Mouse (Mus musculus): ENCODE measurements around the gene Omp. TPM values are rescaled to one million over a fixed set of nuclear protein-coding genes. Genes with fewer than 3 reads are reported as not detected.

Gene Omp
- polyA plus RNA-seq, 1 experiment from 2014 or later = 0.34 TPM

DNA sequence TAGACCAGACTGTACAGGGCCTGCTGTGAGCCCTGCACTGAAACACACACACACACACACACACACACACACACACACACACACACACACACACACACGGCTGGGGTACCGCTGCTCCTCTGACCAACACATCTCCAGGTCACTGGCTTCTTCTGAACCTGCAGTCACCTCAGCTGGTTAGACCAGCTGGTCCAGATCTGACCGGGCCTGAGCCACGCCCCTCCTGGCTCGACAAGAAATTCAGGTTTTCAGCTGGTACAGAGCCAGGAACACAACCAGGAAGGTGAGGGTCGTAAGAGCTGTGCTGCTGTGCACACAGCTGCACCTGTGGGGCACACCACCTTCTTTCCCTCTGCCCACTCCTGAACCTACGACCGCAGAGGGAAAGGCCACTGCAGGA is 13.2 kb upstream of the Omp start:
- no peak overlapping the region for H3K27ac ChIP-seq (ENCODE audit: low read depth, low read length)
- peaks cover 2% of the 10 kb centered on the region; the same call in 1 of the 2 replicates for H3K36me3 ChIP-seq (ENCODE audit: control insufficient read depth, insufficient read depth, low read length)
- H3K4me2 ChIP-seq (ENCODE audit: low read length) = no peak overlapping the region
- 61% methylated on average over 8 of the region's 8 CpGs for WGBS
- no peaks in the 10 kb centered on the region for H3K9me3 ChIP-seq (ENCODE audit: control insufficient read depth, low read length)
- peaks cover 25% of the 10 kb centered on the region for H3K4me1 ChIP-seq (ENCODE audit: control insufficient read depth, insufficient read depth, low read depth, low read length)
- H3K4me3 ChIP-seq (ENCODE audit: low read length) = no peak overlapping the region
- H3K27me3 ChIP-seq (replicated peaks; ENCODE audit: control insufficient read depth, insufficient read depth, low read length) = no peaks in the 10 kb centered on the region
- ATAC-seq = no peak
- H3K9ac ChIP-seq (ENCODE audit: low read depth, low read length) = no peak overlapping the region

DNA sequence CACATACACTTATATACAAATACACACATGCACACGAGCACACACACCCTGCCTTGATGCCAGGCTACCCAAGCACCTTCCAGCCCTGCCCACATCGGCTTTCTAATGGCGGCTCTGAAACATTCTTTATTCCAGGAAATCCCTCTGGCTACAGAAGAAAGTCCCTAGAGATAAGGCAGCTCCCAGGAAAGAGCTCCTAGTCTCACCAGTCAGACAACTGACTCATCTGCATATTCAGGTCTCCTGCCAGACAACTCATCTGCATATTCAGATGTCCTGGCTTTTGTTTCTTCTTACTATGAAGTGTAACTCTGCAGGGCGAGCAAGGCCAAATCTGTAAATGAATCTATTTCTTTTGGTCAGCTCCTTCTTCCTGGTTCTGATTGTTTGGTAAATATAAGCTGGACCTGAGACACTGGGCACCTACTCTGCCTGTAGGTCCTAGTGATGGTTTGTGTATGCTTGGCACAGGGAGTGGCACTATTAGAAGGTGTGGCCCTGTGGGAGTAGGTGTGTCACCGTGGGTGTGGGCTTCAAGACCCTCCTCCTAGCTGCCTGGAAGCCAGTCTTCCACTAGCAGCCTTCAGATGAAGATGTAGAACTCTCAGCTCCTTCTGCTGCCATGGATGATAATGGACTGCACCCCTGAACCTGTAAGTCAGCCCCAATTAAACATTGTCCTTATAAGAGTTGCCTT is 12.5 kb upstream of the Omp start:
- Histone ChIP-seq H3K9ac (ENCODE audit: low read depth, low read length) (no peak overlapping the region; the same call in 1 of the 2 replicates), H3K36me3 (ENCODE audit: control insufficient read depth, insufficient read depth, low read length) (peaks cover 2% of the 10 kb centered on the region; the same call in 1 of the 2 replicates), H3K4me1 (ENCODE audit: control insufficient read depth, insufficient read depth, low read depth, low read length) (peaks cover 25% of the 10 kb centered on the region), H3K27me3 (replicated peaks; ENCODE audit: control insufficient read depth, insufficient read depth, low read length) (no peaks in the 10 kb centered on the region), H3K27ac (ENCODE audit: low read depth, low read length) (no peak overlapping the region), H3K9me3 (ENCODE audit: control insufficient read depth, low read length) (no peaks in the 10 kb centered on the region), H3K4me2 (ENCODE audit: low read length) (no peak overlapping the region), H3K4me3 (ENCODE audit: low read length) (no peak overlapping the region)
- ATAC-seq = no peak
- WGBS = 43% methylated on average over 5 of the region's 5 CpGs

DNA sequence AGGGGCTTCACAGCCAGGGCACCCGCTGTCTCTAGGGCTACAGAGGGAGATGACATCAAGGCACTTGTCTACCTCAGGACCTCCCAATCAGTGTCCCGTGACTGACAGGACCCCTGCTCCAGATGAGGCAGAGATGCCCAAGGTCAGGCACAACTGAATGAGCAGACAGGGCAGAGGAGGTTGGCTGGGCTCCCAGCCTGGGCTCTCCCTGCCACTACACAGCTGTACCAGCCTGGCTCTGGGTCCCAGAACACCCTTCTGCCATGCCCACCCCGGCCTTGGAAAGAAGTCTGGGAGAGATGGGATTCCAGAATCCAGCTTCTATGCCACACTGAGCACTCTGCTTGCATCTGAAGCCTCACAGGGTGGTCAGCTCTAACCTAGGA is 11.0 kb upstream of the Omp start:
- no peak overlapping the region for H3K9ac ChIP-seq (ENCODE audit: low read depth, low read length)
- no peak overlapping the region for H3K4me2 ChIP-seq (ENCODE audit: low read length)
- H3K9me3 ChIP-seq (ENCODE audit: control insufficient read depth, low read length) = no peaks in the 10 kb centered on the region
- H3K4me3 ChIP-seq (ENCODE audit: low read length) = no peak overlapping the region
- peaks cover 2% of the 10 kb centered on the region; the same call in 1 of the 2 replicates for H3K36me3 ChIP-seq (ENCODE audit: control insufficient read depth, insufficient read depth, low read length)
- no peaks in the 10 kb centered on the region for H3K27me3 ChIP-seq (replicated peaks; ENCODE audit: control insufficient read depth, insufficient read depth, low read length)
- H3K4me1 ChIP-seq (ENCODE audit: control insufficient read depth, insufficient read depth, low read depth, low read length) = peaks cover 25% of the 10 kb centered on the region
- ATAC-seq = no peak
- H3K27ac ChIP-seq (ENCODE audit: low read depth, low read length) = no peak overlapping the region; the same call in 1 of the 2 replicates
- WGBS = 57% methylated on average over 1 of the region's 3 CpGs

- Histone ChIP-seq H3K4me1 (ENCODE audit: control insufficient read depth, insufficient read depth, low read depth, low read length) (peaks cover 23% of the 10 kb centered on the region), H3K36me3 (ENCODE audit: control insufficient read depth, insufficient read depth, low read length) (no peaks in the 10 kb centered on the region; the same call in 1 of the 2 replicates), H3K9me3 (ENCODE audit: control insufficient read depth, low read length) (no peaks in the 10 kb centered on the region), H3K27ac (ENCODE audit: low read depth, low read length) (no peak overlapping the region; the same call in 1 of the 2 replicates), H3K9ac (ENCODE audit: low read depth, low read length) (no peak overlapping the region), H3K4me3 (ENCODE audit: low read length) (no peak overlapping the region), H3K4me2 (ENCODE audit: low read length) (no peak overlapping the region), H3K27me3 (replicated peaks; ENCODE audit: control insufficient read depth, insufficient read depth, low read length) (no peaks in the 10 kb centered on the region)
- WGBS = 30% methylated on average over 7 of the region's 8 CpGs
- peak; percentile 50 for ATAC-seq
Measured at GRCm38 (mm10) chr7:98155546-98156279, 10.4 kb upstream of the Omp start.

- Histone ChIP-seq H3K27ac (ENCODE audit: low read depth, low read length) (no peak overlapping the region), H3K4me3 (ENCODE audit: low read length) (no peak overlapping the region), H3K9me3 (ENCODE audit: control insufficient read depth, low read length) (no peaks in the 10 kb centered on the region), H3K9ac (ENCODE audit: low read depth, low read length) (no peak overlapping the region), H3K4me1 (ENCODE audit: control insufficient read depth, insufficient read depth, low read depth, low read length) (peaks cover 15% of the 10 kb centered on the region), H3K36me3 (ENCODE audit: control insufficient read depth, insufficient read depth, low read length) (no peaks in the 10 kb centered on the region), H3K4me2 (ENCODE audit: low read length) (no peak overlapping the region), H3K27me3 (replicated peaks; ENCODE audit: control insufficient read depth, insufficient read depth, low read length) (no peaks in the 10 kb centered on the region)
- WGBS = 72% methylated on average over 5 of the region's 5 CpGs
- no peak for ATAC-seq
Measured at GRCm38 (mm10) chr7:98153892-98154291, 8.6 kb upstream of the Omp start.

GRCm38 (mm10) chr7:98153345-98153744 is 8.0 kb upstream of the Omp start:
- Histone ChIP-seq H3K27me3 (replicated peaks; ENCODE audit: control insufficient read depth, insufficient read depth, low read length) (no peaks in the 10 kb centered on the region), H3K4me1 (ENCODE audit: control insufficient read depth, insufficient read depth, low read depth, low read length) (peaks cover 12% of the 10 kb centered on the region), H3K36me3 (ENCODE audit: control insufficient read depth, insufficient read depth, low read length) (no peaks in the 10 kb centered on the region), H3K4me3 (ENCODE audit: low read length) (no peak overlapping the region), H3K9ac (ENCODE audit: low read depth, low read length) (no peak overlapping the region), H3K27ac (ENCODE audit: low read depth, low read length) (no peak overlapping the region), H3K9me3 (ENCODE audit: control insufficient read depth, low read length) (no peaks in the 10 kb centered on the region), H3K4me2 (ENCODE audit: low read length) (no peak overlapping the region)
- WGBS = 33% methylated on average over 3 of the region's 3 CpGs
- ATAC-seq = no peak

GRCm38 (mm10) chr7:98152400-98152799 is 7.1 kb upstream of the Omp start:
- ATAC-seq = no peak
- H3K9ac ChIP-seq (ENCODE audit: low read depth, low read length) = no peak overlapping the region
- H3K4me3 ChIP-seq (ENCODE audit: low read length) = no peak overlapping the region
- no peaks in the 10 kb centered on the region for H3K36me3 ChIP-seq (ENCODE audit: control insufficient read depth, insufficient read depth, low read length)
- H3K9me3 ChIP-seq (ENCODE audit: control insufficient read depth, low read length) = no peaks in the 10 kb centered on the region
- no peaks in the 10 kb centered on the region for H3K27me3 ChIP-seq (replicated peaks; ENCODE audit: control insufficient read depth, insufficient read depth, low read length)
- H3K4me1 ChIP-seq (ENCODE audit: control insufficient read depth, insufficient read depth, low read depth, low read length) = peaks cover 12% of the 10 kb centered on the region
- no peak overlapping the region for H3K4me2 ChIP-seq (ENCODE audit: low read length)
- 52% methylated on average over 8 of the region's 8 CpGs for WGBS
- no peak overlapping the region for H3K27ac ChIP-seq (ENCODE audit: low read depth, low read length)

GRCm38 (mm10) chr7:98150525-98150924 is 5.2 kb upstream of the Omp start:
- H3K36me3 ChIP-seq (ENCODE audit: control insufficient read depth, insufficient read depth, low read length) = 0 out of 2 replicates have a peak, but pooled peaks cover 3% of the 10 kb centered on the region
- H3K4me3 ChIP-seq (ENCODE audit: low read length) = no peak overlapping the region
- H3K27ac ChIP-seq (ENCODE audit: low read depth, low read length) = no peak overlapping the region
- H3K4me2 ChIP-seq (ENCODE audit: low read length) = no peak overlapping the region
- 54% methylated on average over 5 of the region's 5 CpGs for WGBS
- peaks cover 5% of the 10 kb centered on the region for H3K4me1 ChIP-seq (ENCODE audit: control insufficient read depth, insufficient read depth, low read depth, low read length)
- H3K9me3 ChIP-seq (ENCODE audit: control insufficient read depth, low read length) = no peaks in the 10 kb centered on the region
- no peaks in the 10 kb centered on the region for H3K27me3 ChIP-seq (replicated peaks; ENCODE audit: control insufficient read depth, insufficient read depth, low read length)
- no peak for ATAC-seq
- no peak overlapping the region for H3K9ac ChIP-seq (ENCODE audit: low read depth, low read length)

DNA sequence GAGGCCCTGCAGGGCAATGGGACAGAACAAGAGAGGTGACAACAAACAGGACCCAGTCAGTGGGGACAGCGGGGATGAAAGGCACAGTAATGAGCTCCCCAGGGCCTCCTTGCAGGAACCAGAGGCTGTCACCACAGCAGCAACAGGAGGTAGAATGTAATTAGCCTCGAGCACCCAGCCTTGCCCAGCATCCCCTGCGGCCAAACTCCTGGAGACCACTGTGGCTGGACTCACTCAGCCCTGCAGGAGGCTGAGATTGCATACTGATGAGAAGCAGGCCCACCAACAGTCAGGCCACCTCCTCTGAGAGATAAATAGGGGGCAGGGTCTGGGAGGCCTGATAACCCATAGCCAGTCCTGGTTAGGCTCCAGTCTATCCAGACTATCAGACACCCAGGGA is 4.5 kb upstream of the Omp start:
- Histone ChIP-seq H3K9me3 (ENCODE audit: control insufficient read depth, low read length) (no peaks in the 10 kb centered on the region), H3K36me3 (ENCODE audit: control insufficient read depth, insufficient read depth, low read length) (0 out of 2 replicates have a peak, but pooled peaks cover 3% of the 10 kb centered on the region), H3K4me2 (ENCODE audit: low read length) (no peak overlapping the region), H3K4me1 (ENCODE audit: control insufficient read depth, insufficient read depth, low read depth, low read length) (peaks cover 5% of the 10 kb centered on the region), H3K4me3 (ENCODE audit: low read length) (no peak overlapping the region), H3K27me3 (replicated peaks; ENCODE audit: control insufficient read depth, insufficient read depth, low read length) (no peaks in the 10 kb centered on the region), H3K27ac (ENCODE audit: low read depth, low read length) (no peak overlapping the region), H3K9ac (ENCODE audit: low read depth, low read length) (no peak overlapping the region)
- no peak for ATAC-seq
- 18% methylated on average over 3 of the region's 3 CpGs for WGBS
